Mouse (Mus musculus): Measurements from ENCODE around the gene Gabarapl1. TPM values are rescaled to one million over a fixed set of nuclear protein-coding genes. Genes with fewer than 3 reads are reported as not detected.

Gabarapl1 gene
- total RNA-seq, 1 experiment from 2014 or later, result 260 TPM

GRCm38 (mm10) chr6:129535723-129536122 lies 2.8 kb downstream of the Gabarapl1 start:
- DNase-seq, result no peak

- no peak for DNase-seq
Measured at GRCm38 (mm10) chr6:129538555-129538954, 5.6 kb downstream of the Gabarapl1 start.

DNA sequence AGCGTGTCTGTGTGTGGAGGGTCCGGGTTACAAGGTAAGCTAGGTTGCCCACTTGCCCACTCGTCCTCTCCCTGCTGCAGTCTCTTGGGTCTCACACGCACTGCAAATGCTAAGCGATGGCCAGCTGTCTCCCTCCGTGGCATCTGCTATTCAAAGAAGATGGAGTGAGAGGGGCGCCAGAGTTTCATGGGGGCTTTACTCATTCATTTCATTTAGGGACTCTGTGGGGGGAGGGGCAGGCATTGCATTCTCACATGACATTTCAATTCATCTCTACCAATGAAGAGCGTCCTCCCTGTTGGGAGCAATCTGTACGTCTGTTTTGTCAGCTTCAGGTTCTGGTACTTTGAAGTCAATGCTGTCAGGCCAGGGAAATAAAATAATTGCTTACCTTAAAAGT lies 9.0 kb downstream of the Gabarapl1 start:
- DNase-seq, result no peak

GRCm38 (mm10) chr6:129542540-129542939 lies 9.6 kb downstream of the Gabarapl1 start:
- DNase-seq, result no peak

DNA sequence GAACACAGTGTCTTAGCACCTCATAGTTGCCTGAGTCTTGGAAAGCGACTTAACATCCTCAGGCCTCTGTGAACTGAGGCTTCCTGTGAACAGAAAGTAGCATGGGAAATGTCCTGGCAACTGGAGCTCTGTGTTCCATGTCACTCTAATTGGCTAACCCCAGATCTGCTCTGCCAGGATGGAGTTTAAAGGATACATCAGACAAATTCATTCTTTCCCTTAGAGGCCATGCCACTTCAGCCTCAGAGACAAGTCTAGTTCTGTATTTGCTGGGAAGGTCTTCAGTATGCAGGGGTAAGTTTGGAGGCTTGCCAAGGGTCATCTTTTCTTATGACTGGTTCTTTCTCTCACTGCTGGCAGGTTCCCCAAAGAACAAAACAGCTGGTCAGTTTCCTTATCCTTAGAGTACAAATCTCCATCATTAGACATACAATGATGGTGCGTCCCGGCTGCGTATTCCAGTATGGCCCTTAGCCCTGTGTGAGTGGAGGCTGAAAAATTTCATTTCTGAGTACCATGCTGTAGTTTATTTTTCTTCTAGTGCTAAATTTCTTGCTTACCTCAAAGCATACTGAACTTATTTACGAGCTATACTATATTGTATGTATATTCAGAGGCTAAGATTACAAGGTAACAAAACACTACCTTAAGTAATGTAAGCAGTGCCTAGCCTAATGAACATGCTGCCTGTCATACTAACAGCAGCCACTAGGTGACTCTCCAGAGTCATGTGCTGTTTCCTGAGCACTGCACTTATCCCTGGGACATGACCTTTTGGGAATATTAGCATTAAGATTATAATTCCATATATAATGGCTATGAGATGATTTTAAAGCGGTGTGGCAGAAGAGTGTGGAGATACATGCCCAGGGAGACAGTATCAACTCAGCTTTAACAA lies 11.0 kb downstream of the Gabarapl1 start:
- peak; percentile 53 for DNase-seq

GRCm38 (mm10) chr6:129547277-129547676 lies 14.3 kb downstream of the Gabarapl1 start:
- DNase-seq, result no peak

DNA sequence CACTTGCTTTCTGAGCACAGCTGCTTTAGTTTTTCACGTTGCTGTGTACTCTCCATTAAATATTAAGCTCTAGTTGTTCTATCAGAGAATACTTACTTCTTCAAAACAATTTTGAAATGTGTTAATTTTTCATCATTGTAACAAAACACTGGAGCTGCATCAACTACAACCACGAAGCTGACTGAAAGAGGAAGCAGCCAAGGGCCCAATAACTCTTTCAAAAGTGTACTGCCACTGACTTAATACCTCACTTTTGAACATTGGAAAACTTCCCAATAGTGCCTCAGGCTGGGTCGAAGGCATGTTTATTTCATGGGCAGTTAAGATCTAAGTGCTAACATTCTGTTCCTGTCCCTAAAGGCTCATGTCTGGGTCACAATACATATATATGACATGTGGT lies 15.0 kb downstream of the Gabarapl1 start:
- DNase-seq, result no peak

DNA sequence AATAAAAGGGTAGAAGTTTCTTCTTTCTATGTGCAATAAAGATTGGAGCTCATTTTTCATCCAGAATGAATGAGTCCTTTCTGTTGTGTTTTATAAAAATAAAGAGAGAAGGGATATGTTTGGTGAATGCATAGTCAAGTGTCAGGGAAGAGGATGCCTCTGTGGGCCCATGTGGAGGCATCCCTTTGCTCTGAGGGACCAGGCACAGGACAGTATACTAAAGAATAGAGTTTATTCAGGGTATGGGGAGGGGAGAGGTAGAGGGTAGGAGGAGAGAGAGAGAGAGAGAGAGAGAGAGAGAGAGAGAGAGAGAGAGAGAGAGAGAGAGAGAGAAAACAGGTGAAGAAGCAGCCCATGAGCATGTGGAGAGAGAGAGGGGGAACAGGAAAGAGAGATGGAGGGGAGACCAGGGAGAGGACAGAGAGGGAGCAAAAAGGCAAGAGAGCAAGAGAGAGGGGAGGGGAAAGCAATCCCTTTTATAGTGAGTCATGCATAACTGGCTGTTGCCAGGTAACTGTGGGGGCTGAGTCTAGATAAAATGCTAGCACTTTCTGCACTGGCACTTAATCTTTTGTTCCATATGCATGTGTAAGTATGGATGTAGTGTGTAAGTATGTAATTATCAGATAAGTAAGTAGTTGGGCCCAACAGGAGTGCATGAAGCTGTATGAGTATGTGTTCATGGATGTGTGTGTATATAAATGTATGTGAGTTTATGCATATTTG lies 24.5 kb downstream of the Gabarapl1 start:
- no peak for DNase-seq

- peak; percentile 71 for DNase-seq
Measured at GRCm38 (mm10) chr6:129558946-129559640, 26.1 kb downstream of the Gabarapl1 start.

DNA sequence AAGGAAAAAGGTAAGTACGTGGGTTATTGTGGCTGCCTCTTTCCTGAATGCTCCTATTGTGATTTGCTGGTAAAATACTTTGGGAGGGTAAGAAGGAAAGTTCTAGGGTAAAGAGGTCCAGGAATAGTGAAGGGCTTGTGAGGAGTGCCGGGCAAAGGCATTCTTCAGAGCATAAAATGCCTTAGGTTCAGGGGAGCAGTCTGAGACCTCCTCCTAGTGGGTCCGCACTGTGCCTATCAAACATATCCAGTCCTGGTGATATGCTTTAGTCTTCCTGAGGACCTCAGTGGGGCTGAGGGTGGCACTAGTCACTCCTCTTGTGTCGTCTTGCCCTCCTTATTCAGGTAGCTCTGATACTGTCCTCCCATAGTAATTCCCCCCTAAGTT lies 26.7 kb downstream of the Gabarapl1 start:
- no peak for DNase-seq

DNA sequence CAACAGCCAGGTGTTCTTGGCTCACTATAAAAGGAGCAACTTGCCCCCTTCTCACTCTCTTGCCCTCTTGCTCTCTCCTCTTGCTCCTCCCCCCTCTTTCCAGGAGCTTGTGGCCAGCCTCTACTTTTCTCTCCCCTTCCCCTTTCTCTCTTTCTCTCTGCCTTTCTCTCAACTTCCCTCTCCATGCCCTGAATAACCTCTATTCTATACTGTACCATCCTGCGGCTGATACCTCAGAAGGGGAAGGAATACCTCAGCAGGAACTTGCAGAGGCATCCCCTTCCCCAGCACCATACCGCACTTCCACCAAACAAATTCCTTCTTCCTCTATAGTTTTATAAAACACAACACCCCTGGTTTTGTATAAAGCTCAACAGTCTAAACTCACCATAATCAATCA lies 32.3 kb downstream of the Gabarapl1 start:
- DNase-seq, result no peak

- no peak for DNase-seq
Measured at GRCm38 (mm10) chr6:129575315-129575714, 42.4 kb downstream of the Gabarapl1 start.

DNA sequence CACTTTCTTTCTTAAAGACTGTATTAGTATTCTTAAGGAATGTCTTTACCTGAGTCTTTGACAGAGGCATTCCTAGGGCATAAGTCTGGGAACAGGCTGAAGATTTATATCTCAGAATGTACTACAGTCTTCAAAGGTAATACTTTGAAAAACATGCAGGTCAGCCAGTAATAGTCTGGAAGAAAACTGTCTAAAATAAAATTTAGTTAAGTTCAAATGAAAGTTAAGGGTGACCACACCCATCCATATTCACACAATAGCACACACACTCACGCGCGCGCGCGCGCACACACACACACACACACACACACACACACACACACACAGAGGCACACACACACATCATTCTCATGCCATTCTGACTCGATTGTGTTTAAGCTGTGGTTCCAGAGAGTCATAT lies 44.6 kb downstream of the Gabarapl1 start, which contains the start of gene Klre1:
TSS of gene Klre1 (plus strand) at position 301 of the 400 bp plus-strand sequence.
- no peak for DNase-seq

GRCm38 (mm10) chr6:129581274-129581673 lies 48.3 kb downstream of the Gabarapl1 start:
- DNase-seq, result no peak

GRCm38 (mm10) chr6:129581896-129582295 lies 48.9 kb downstream of the Gabarapl1 start:
- no peak for DNase-seq

DNA sequence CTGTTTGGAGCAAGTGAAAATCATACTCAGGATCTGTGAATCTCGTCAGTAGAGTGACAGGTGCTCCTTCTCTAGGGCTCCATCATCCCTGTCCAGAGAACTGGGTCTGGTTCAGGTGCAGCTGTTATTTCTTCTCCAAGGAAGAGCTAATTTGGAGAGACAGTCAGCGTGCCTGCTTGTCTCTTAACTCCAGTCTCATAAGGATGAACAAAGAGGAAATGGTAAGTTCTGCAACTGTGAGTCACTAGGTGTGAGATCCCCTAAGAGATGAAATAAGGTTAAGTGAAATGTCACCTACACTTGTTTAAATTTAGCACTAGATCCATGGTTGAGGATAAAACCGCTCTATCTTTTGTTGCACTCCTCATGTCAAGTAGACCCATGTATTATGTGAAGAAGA lies 50.1 kb downstream of the Gabarapl1 start:
- DNase-seq, result no peak

DNA sequence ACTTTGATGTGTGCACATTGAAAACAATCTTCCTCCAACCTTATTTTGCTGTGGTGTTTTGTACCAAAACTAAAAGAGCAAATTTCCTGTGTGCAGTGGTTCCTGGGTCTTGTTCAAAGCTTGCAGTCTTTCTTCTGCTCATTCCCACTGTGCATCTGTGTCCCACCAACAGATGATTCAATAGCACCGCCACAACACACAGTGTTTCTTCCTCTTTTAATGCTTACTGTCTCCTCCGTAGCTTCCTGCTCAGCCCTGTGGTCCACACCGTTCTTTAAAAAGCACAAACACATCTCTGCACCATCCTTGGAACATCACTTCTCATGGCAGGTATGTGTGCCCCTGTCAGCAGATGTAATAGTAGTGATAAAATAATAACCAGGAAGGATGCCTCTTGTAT lies 58.5 kb downstream of the Gabarapl1 start, which contains the start of gene Klrd1:
TSS of gene Klrd1 (plus strand) at position 275 of the 400 bp plus-strand sequence.
- DNase-seq, result no peak

Other genes with a start within 250 kb of the Gabarapl1 start
- gene 4922502D21Rik, start 201.4 kb upstream of the Gabarapl1 start, total RNA-seq (2021), result not detected in 2 replicates
- gene Clec12a, start 190.5 kb upstream of the Gabarapl1 start, total RNA-seq (2021), result 0.46 and 0.90 TPM in 2 replicates
- not detected in 2 replicates for gene Clec12b, start 147.3 kb upstream of the Gabarapl1 start, total RNA-seq (2021)
- 0.39 and 0.43 TPM in 2 replicates for gene Clec1b, start 135.9 kb upstream of the Gabarapl1 start, total RNA-seq (2021)
- gene Clec9a, start 124.3 kb upstream of the Gabarapl1 start, total RNA-seq (2021), result 0.30 TPM in 1 of 2 replicates, not detected in the other
- gene Clec1a, start 81.2 kb upstream of the Gabarapl1 start, total RNA-seq (2021), result 4.8 and 6.5 TPM in 2 replicates
- gene Olr1, start 26.0 kb upstream of the Gabarapl1 start, total RNA-seq (2021), result 0.24 TPM in 1 of 2 replicates, not detected in the other
- not detected in 2 replicates for gene Tmem52b, start 20.6 kb upstream of the Gabarapl1 start, total RNA-seq (2021)
- gene Klre1, start 44.7 kb downstream of the Gabarapl1 start, total RNA-seq (2021), result not detected in 2 replicates
- not detected in 2 replicates for gene Klrd1, start 58.6 kb downstream of the Gabarapl1 start, total RNA-seq (2021)
- not detected in 2 replicates for gene Klrk1, start 90.7 kb downstream of the Gabarapl1 start, total RNA-seq (2021)
- not detected in 2 replicates for gene Klrc3, start 110.2 kb downstream of the Gabarapl1 start, total RNA-seq (2021)
- not detected in 2 replicates for gene Klrc2, start 127.5 kb downstream of the Gabarapl1 start, total RNA-seq (2021)
- gene Klrc1, start 145.8 kb downstream of the Gabarapl1 start, total RNA-seq (2021), result not detected in 2 replicates
- gene Klri1, start 184.0 kb downstream of the Gabarapl1 start, total RNA-seq (2021), result not detected in 2 replicates
- gene Klri2, start 207.3 kb downstream of the Gabarapl1 start, total RNA-seq (2021), result not detected in 2 replicates

Measured in adrenal gland, postnatal 25 days (tissue).